Mouse (Mus musculus): Measurements from ENCODE around the gene Gm42417.

- TF ChIP-seq EP300 (IDR thresholded peaks at IDR 0.05; ENCODE audit: low read depth) = no peak
- no peak for TF ChIP-seq CTCF (IDR thresholded peaks at IDR 0.05; ENCODE audit: low read depth)
Observed at GRCm38 (mm10) chr1:36564101-36564500, 24.9 kb upstream of the Gm42417 start.

Measured in heart, postnatal 0 days (tissue).